Mouse (Mus musculus) neural tube, embryonic 12.5 days (tissue): ENCODE results near the gene Prdm11. TPM values are rescaled to one million over a fixed set of nuclear protein-coding genes. Genes with fewer than 3 reads are reported as not detected.

Source experiments
- ATAC-seq: fragments of 200-750 bp; cut with Nextera tagmentation; 2 replicates; pipeline ENCODE4 v1.8.0; 2017; ENCODE audit warnings: low read depth, mild to moderate bottlenecking, moderate TSS enrichment, moderate library complexity; ENCODE audit not compliant: low FRiP score
- H3K27ac ChIP-seq: fragments of 300-500 bp; sonication (generic); 2 replicates; pipeline ENCODE4 v1.5.1; 2016
- H3K27me3 ChIP-seq: fragments of 300-500 bp; sonication (generic); replicated peaks from 2 replicates; pipeline ENCODE4 v1.6.1; 2016; ENCODE audit warnings: mild to moderate bottlenecking
- H3K36me3 ChIP-seq: fragments of 300-500 bp; sonication (generic); 2 replicates; pipeline ENCODE4 v1.6.1; 2016; ENCODE audit warnings: mild to moderate bottlenecking
- H3K4me1 ChIP-seq: fragments of 300-500 bp; sonication (generic); 2 replicates; pipeline ENCODE4 v1.6.1; 2016
- H3K4me2 ChIP-seq: fragments of 300-500 bp; sonication (generic); replicated peaks from 2 replicates; pipeline ENCODE4 v1.6.1; 2016; ENCODE audit warnings: mild to moderate bottlenecking
- H3K4me3 ChIP-seq: fragments of 300-500 bp; sonication (generic); 2 replicates; pipeline ENCODE4 v1.5.1; 2016
- H3K9ac ChIP-seq: fragments of 300-500 bp; sonication (generic); 2 replicates; pipeline ENCODE4 v1.6.1; 2016; ENCODE audit warnings: mild to moderate bottlenecking
- H3K9me3 ChIP-seq: fragments of 300-500 bp; sonication (generic); 2 replicates; pipeline ENCODE4 v1.6.1; 2016; ENCODE audit warnings: mild to moderate bottlenecking
- WGBS: fragments of 180-500 bp; shearing (Covaris S2); methylation state at CpG from one replicate; pipeline ENCODE4 v1.1.7; 2016; 5-methylcytosine and 5-hydroxymethylcytosine counted together
- polyA plus RNA-seq: library from polyadenylated mRNA; unstranded; fragments of >200 nt; fragmentation: Nextera tagmentation; extraction: Ambion mirVana; gene quantifications from 2 replicates; pipeline ENCODE4 v1.2.1, GENCODE M21; 2016

Prdm11 gene
- polyA plus RNA-seq: 2.9 and 5.1 TPM in 2 replicates

DNA sequence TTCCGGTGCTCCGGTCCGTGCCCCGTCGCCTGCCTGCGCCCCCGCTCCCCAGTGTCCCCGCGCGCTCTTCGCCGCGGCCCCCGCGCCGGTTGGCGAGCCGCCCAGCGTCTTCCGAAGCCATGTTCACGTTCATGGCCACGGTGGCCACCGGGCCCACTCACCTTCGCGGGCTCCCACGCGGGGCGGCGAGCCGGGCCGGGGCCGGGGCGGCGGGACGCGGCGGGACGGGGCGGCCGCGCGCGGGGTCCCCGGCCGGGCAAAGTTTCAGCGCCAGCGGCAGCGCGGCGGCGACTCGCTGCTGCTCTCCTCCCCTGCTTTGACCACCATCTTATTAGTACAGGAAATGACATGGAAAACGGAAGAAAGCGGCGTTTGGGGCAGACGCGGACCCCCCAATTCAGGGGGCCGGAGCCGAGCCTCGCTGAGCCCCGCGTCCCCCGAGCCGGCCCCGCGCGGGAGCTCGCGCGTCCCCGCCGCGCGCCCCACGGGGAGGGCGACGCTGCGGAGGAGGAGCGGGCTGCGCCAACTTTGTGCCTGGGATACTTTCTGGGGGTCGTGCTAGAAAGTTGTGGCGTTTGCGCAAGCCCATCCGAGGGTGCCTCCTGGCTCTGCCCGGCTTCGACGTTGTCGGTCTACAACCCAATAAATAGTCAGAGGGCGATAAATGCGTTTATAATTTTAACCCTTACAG, at the start of gene Prdm11:
Prdm11 (minus strand) TSS at position 350 of the 691 bp plus-strand sequence.
- peaks cover 17% of the 10 kb centered on the region for H3K4me1 ChIP-seq
- H3K27me3 ChIP-seq: peaks cover 6% of the 10 kb centered on the region; the same call in 1 of the 2 replicates

DNA sequence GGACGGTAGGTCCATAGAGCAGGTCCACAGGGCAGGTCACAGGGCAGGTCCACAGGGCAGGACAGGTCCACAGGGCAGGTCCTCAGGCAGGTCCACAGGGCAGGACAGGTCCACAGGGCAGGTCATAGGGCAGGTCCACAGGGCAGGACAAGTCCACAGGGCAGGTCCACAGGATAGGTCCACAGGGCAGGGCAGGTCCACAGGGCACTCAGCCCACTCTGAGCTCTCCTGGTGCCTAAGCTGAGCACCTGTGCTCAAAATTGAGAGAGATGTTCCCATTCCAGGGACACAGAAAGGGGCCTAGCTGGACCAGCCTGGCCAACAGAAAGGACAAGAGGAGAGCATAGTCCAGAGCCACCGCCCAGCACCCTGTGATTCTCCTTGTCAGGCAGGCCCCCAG, 46.4 kb upstream of the Prdm11 start:
- Histone ChIP-seq H3K27ac (no peak overlapping the region; the same call in 1 of the 2 replicates), H3K4me2 (no peak overlapping the region), H3K36me3 (no peaks in the 10 kb centered on the region), H3K9me3 (no peaks in the 10 kb centered on the region), H3K4me1 (0 out of 2 replicates have a peak, but pooled peaks cover 17% of the 10 kb centered on the region), H3K27me3 (no peaks in the 10 kb centered on the region; the same call in 1 of the 2 replicates), H3K4me3 (no peak overlapping the region), H3K9ac (no peak overlapping the region)
- WGBS: 83% methylated on average over 2 of the region's 2 CpGs
- ATAC-seq: no peak

More for the DNA sequence above, at the start of gene Prdm11:
- H3K4me2 ChIP-seq: peak within 1 kb of the TSS; percentile 79
- WGBS: under 1% methylated on average over 82 of the region's 90 CpGs
- no peaks in the 10 kb centered on the region for H3K36me3 ChIP-seq
- peak within 1 kb of the TSS; percentile 89 for H3K4me3 ChIP-seq
- no peaks in the 10 kb centered on the region for H3K9me3 ChIP-seq
- peak within 1 kb of the TSS; percentile 86 for H3K27ac ChIP-seq
- H3K9ac ChIP-seq: peak within 1 kb of the TSS; percentile 94
- peak; percentile 43 for ATAC-seq

DNA sequence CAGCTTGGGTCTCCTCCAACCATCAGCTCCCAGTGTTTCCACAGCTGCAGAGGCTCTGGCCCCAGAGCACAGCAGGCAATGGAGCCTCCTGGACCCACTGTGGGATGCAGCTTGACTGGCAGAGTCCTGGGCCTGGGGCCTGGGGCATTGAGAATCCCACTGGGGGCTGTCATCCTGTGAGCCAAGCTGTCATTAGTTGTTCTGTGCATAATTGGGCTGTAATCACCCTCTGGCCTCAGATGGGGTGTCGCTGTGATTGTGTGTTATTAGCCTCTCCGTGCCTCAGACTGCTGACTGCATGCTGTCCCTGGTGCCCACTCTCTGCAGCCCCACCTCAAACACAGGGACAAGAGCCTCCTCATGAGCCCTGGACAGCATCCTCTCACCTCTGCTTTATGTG, 45.7 kb upstream of the Prdm11 start:
- H3K27ac ChIP-seq: no peak overlapping the region; the same call in 1 of the 2 replicates
- H3K4me3 ChIP-seq: no peak overlapping the region
- H3K4me1 ChIP-seq: 0 out of 2 replicates have a peak, but pooled peaks cover 17% of the 10 kb centered on the region
- H3K36me3 ChIP-seq: no peaks in the 10 kb centered on the region
- H3K4me2 ChIP-seq: no peak overlapping the region
- no peaks in the 10 kb centered on the region; the same call in 1 of the 2 replicates for H3K27me3 ChIP-seq
- ATAC-seq: peak; percentile 90
- no peak overlapping the region for H3K9ac ChIP-seq
- H3K9me3 ChIP-seq: no peaks in the 10 kb centered on the region
- WGBS: 15% methylated on average over 2 of the region's 2 CpGs

DNA sequence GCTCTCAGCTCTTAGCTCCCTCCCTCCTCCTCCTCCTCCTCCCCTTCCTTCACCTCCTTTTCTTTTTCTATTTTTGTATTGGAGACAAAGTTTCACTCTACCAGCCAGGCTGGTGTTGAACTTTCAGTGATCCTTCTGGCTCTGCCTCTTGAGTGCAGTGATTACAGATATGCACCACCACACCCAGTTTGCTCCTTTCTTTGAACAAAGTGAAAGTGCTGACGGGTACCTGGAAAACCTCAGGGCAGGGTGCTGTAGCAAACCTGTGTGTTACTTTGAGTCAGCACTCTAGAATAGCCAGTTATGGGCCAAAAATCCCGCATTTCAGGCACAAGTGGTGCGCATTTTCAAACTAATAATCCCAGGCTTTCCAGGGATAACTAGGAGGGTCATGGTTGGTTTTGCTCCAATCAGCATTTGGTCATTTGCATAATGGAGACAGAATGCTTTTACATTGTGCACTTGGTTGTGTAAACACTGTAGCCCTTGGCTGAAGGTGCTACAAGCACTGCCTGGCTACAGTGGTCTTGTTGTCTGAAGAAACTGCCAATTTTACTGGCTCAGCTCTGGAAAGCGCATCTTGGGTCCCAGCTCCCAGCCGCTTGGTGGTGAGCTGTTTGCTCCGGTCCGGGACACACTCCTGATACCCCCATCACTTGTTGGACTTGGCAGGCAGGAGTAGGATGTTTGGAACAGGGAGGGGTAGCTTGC, 43.6 kb upstream of the Prdm11 start:
- WGBS: 84% methylated on average over 7 of the region's 7 CpGs
- no peak for ATAC-seq
- Histone ChIP-seq H3K27ac (no peak overlapping the region), H3K9ac (no peak overlapping the region), H3K4me2 (no peak overlapping the region), H3K4me1 (0 out of 2 replicates have a peak, but pooled peaks cover 17% of the 10 kb centered on the region), H3K9me3 (no peaks in the 10 kb centered on the region), H3K36me3 (no peaks in the 10 kb centered on the region), H3K4me3 (no peak overlapping the region), H3K27me3 (no peaks in the 10 kb centered on the region; the same call in 1 of the 2 replicates)

DNA sequence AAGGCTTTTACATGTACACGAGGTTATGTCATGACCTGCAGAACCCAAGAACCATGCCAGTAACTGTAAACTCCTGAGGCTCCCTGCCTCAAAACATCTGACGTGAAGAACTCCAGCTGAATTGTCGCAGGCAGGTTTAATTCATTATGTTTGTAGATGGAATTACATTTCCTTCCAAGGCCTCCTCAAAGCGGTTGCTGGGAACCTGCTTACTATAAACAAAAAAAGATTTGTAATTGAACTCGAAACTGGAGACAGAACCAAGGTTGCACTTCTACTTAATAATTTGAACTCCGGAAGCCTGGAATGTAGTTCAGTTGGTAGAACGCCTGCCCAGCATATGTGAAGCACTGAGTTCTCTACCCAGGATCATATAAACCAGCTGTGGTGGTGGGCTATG, 42.0 kb upstream of the Prdm11 start:
- Histone ChIP-seq H3K27me3 (no peaks in the 10 kb centered on the region), H3K9ac (no peak overlapping the region), H3K4me2 (no peak overlapping the region), H3K4me3 (no peak overlapping the region), H3K27ac (no peak overlapping the region), H3K9me3 (no peaks in the 10 kb centered on the region), H3K36me3 (no peaks in the 10 kb centered on the region), H3K4me1 (peaks cover 21% of the 10 kb centered on the region)
- ATAC-seq: no peak
- 90% methylated on average over 7 of the region's 7 CpGs for WGBS

DNA sequence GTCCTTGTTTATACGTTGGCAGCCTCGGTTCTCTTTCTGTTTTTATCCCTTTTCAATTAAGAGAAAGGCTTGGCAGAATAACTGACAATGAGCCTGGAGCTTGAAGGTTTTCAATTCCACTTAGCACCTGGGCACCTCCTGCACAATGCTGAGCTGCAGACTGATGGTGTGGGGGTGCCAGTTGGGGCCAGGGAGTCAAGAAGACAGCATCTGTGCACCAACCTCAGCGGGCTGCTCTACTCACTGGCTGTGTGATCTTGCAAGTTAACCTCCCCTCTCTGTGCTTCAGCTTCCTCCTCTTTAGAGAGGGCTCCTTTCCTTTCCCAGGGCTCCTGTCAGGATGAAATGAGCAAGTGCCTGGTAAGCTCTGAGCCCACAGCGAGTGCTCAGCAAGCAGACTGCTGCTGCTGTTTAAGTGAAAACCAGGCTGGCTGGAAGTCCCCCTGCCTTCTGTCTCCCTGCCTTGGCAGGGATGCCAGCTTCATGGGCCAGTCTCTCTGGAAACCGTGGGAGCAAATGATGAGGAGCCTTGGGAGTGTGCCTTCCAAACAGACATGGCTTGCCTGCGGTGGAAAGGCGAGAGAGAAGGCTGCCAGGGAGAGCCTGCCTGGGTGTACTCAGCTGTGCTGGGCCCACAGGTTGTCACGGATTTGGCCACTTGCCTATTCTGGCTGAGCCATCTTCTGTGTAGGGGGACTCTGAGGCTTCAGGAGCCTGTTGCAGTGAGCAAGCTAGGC, 39.5 kb upstream of the Prdm11 start:
- H3K36me3 ChIP-seq: no peaks in the 10 kb centered on the region
- no peaks in the 10 kb centered on the region for H3K9me3 ChIP-seq
- no peak overlapping the region for H3K4me3 ChIP-seq
- no peak overlapping the region for H3K4me2 ChIP-seq
- no peak overlapping the region for H3K27ac ChIP-seq
- peaks cover 15% of the 10 kb centered on the region for H3K4me1 ChIP-seq
- H3K9ac ChIP-seq: no peak overlapping the region
- ATAC-seq: no peak
- H3K27me3 ChIP-seq: no peaks in the 10 kb centered on the region
- WGBS: 82% methylated on average over 8 of the region's 8 CpGs

DNA sequence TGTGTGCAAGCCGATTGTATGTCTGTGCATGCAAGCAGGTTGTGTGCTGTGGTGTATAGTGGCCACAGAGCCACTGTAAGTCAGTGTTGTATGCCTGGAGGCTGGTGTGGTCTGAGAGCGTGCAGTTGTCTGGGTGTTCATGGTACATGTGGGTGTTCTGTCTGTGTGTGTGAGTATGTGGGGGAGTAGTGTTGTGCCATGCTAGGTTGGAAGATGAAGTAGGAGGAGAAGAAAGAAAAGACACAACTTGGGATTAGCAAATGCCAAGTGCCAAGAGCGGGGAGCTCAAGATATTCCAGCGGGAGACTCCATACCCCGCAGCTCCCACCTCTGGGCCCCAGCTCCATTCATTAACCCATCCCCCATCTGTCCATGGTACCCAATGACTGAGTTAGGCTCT, 38.5 kb upstream of the Prdm11 start:
- H3K27ac ChIP-seq: no peak overlapping the region
- no peak overlapping the region for H3K4me2 ChIP-seq
- no peaks in the 10 kb centered on the region for H3K9me3 ChIP-seq
- H3K4me3 ChIP-seq: no peak overlapping the region
- no peaks in the 10 kb centered on the region for H3K36me3 ChIP-seq
- peaks cover 15% of the 10 kb centered on the region for H3K4me1 ChIP-seq
- no peak for ATAC-seq
- H3K27me3 ChIP-seq: no peaks in the 10 kb centered on the region
- H3K9ac ChIP-seq: no peak overlapping the region
- WGBS: 90% methylated on average over 5 of the region's 5 CpGs

DNA sequence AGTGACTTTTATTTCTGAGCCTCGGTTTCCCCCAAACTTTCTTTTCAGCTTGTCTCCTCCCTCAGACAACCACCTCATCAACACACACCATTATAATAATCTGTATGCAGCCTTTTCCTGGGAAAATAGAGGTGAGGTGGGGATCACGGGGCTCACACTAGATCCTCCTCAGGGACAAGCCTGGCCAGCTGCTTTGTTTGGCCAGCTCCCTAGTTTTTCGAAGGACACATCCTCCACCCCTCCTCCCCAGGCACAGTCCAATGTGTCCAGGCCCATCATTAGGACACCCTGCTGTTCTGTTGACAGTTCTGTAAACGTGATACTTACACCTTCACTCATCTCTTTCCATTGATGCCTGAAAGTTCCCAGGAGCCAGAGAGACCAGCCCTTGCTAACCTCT, 37.4 kb upstream of the Prdm11 start:
- H3K27ac ChIP-seq: no peak overlapping the region
- no peaks in the 10 kb centered on the region for H3K27me3 ChIP-seq
- no peak overlapping the region for H3K4me2 ChIP-seq
- H3K9ac ChIP-seq: no peak overlapping the region
- H3K4me3 ChIP-seq: no peak overlapping the region
- no peaks in the 10 kb centered on the region for H3K9me3 ChIP-seq
- WGBS: 50% methylated on average over 4 of the region's 4 CpGs
- ATAC-seq: no peak
- H3K36me3 ChIP-seq: no peaks in the 10 kb centered on the region
- peaks cover 15% of the 10 kb centered on the region for H3K4me1 ChIP-seq

DNA sequence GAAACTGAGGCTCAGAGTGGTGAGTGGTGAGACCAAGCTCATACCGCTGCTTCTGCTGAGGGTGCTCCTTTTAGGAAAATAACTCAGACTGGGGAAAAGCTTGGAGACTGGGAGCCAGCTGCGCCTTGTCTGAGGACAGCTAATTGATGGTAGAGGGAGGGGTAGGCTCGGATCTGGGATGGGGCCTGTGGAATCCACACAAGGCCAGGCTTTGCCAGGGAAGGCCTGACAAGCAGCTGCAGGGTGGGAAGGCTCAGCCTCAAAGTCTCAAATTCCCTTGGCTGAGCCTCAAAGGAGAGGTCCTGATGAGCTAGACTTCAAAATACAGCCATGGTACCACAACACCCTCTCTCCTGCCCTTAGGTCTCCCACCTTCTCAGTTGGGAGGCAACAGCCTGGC, 36.9 kb upstream of the Prdm11 start:
- no peaks in the 10 kb centered on the region for H3K9me3 ChIP-seq
- H3K4me2 ChIP-seq: no peak overlapping the region
- WGBS: 40% methylated on average over 3 of the region's 3 CpGs
- no peak overlapping the region for H3K27ac ChIP-seq
- no peaks in the 10 kb centered on the region for H3K27me3 ChIP-seq
- no peak overlapping the region for H3K4me3 ChIP-seq
- peaks cover 15% of the 10 kb centered on the region for H3K4me1 ChIP-seq
- H3K36me3 ChIP-seq: no peaks in the 10 kb centered on the region
- 0 out of 2 replicates have a peak, but pooled peaks have one; percentile 61 for ATAC-seq
- no peak overlapping the region for H3K9ac ChIP-seq

DNA sequence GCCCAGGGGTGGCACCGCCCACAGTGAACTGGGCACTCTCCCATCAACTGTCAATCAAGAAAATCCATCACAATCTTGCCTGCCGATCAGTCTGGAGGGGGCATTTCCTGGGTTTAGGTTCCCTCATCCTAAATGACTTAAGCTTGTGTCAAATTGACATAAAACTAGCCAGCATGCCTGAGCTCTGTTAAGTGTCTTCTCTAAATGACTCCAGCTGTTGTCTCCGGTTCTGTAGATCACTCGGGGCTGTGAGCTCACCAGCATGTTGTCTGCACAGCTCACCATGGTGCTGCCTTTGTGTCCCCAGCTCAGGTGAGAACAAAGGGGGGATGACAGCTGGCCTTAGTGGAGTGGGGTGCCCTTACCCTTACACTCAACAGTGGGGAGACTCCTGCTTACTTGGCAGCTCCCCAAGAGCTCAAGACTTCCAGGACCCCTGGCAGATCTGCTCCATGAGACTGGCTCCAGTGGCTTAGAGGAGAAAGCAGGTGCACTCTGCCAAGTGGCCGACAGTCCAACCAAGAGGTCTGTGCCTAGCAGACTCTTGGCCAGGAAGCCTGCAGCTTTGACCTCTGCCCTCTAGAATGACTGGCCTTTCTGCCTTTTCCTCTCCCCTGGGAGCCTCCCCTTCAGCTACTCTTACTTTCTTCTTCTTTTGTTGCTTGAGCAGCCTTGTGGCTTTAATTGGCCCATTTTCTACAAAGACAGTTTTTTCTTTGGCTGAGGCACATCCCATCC, 35.1 kb upstream of the Prdm11 start:
- Histone ChIP-seq H3K4me2 (no peak overlapping the region), H3K27ac (no peak overlapping the region), H3K4me1 (peaks cover 18% of the 10 kb centered on the region), H3K36me3 (no peaks in the 10 kb centered on the region), H3K9ac (no peak overlapping the region), H3K27me3 (no peaks in the 10 kb centered on the region), H3K9me3 (no peaks in the 10 kb centered on the region), H3K4me3 (no peak overlapping the region)
- no peak for ATAC-seq
- 53% methylated on average over 5 of the region's 5 CpGs for WGBS

DNA sequence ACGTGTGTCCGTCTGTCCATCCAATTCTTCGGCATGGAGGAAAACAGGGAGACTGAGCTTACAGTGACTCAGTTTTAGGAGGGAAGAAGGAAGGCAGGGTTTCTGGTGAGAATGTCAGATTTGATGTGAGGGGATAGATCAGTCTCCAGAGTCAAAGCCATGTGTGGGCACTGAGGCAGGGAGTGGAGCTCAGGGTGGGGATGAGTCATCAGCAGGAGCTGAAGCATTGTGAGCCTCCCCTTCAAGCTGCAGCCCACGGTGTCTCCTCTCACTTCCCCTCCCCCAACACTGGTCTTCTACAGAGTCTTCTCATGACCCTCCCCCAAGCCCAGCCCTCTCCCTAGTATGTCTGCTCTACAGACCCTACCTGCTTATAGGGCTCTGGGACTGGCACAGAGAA, 33.4 kb upstream of the Prdm11 start:
- 83% methylated on average over 4 of the region's 4 CpGs for WGBS
- H3K27me3 ChIP-seq: no peaks in the 10 kb centered on the region
- no peaks in the 10 kb centered on the region for H3K36me3 ChIP-seq
- H3K4me1 ChIP-seq: peaks cover 21% of the 10 kb centered on the region
- H3K27ac ChIP-seq: no peak overlapping the region
- ATAC-seq: no peak
- H3K9ac ChIP-seq: no peak overlapping the region
- no peak overlapping the region for H3K4me3 ChIP-seq
- no peak overlapping the region for H3K4me2 ChIP-seq
- H3K9me3 ChIP-seq: no peaks in the 10 kb centered on the region
